Mouse (Mus musculus) thymus, adult 2 months (tissue): ENCODE measurements around the gene Cacng2. TPM values are rescaled to one million over a fixed set of nuclear protein-coding genes. Genes with fewer than 3 reads are reported as not detected.

Experiments used
- DNase-seq: peaks from one replicate; pipeline ENCODE4 v3.0.0; 2021
- H3K27ac ChIP-seq: fragments of 200-500 bp; 2 replicates; pipeline ENCODE4 v1.5.1; 2012; ENCODE audit warnings: low read length, control low read depth; ENCODE audit not compliant: control insufficient read depth, insufficient read depth
- H3K27me3 ChIP-seq: fragments of 200-500 bp; 2 replicates; pipeline ENCODE4 v1.6.1; 2012; ENCODE audit warnings: mild to moderate bottlenecking, low read length, moderate library complexity, mixed read lengths; ENCODE audit not compliant: control insufficient read depth, insufficient read depth
- H3K36me3 ChIP-seq: fragments of 200-500 bp; 2 replicates; pipeline ENCODE4 v1.6.1; 2012; ENCODE audit warnings: mild to moderate bottlenecking, low read length, moderate library complexity; ENCODE audit not compliant: control insufficient read depth, insufficient read depth
- H3K4me1 ChIP-seq: fragments of 200-500 bp; replicated peaks from 2 replicates; pipeline ENCODE4 v1.6.1; 2012; ENCODE audit warnings: low read length; ENCODE audit not compliant: control insufficient read depth, insufficient read depth
- H3K4me3 ChIP-seq: fragments of 200-500 bp; 2 replicates; pipeline ENCODE4 v1.5.1; 2012; ENCODE audit warnings: mild to moderate bottlenecking, low read length, control low read depth, moderate library complexity; ENCODE audit not compliant: control insufficient read depth, insufficient read depth
- CTCF ChIP-seq: fragments of 200-500 bp; IDR thresholded peaks from 2 replicates; pipeline ENCODE4 v1.5.1; 2012; ENCODE audit warnings: mild to moderate bottlenecking, control low read depth, low read length, moderate library complexity, borderline replicate concordance; ENCODE audit not compliant: control insufficient read depth, poor library complexity, insufficient read depth; ENCODE audit errors: extremely low read depth
- POLR2A ChIP-seq: fragments of 200-500 bp; IDR thresholded peaks from 2 replicates; pipeline ENCODE4 v1.6.1; 2012; ENCODE audit warnings: mild to moderate bottlenecking, low read length, control low read depth, moderate library complexity; ENCODE audit not compliant: control insufficient read depth, poor library complexity, insufficient read depth; ENCODE audit errors: extremely low read depth
- WGBS: fragments of 180-500 bp; shearing (Covaris S2); methylation state at CpG from one replicate; pipeline ENCODE4 v1.1.7; 2018; 5-methylcytosine and 5-hydroxymethylcytosine counted together
- polyA plus RNA-seq: library from polyadenylated mRNA; depleted of rRNA; stranded (reverse); fragments of >200 nt; gene quantifications from 2 replicates; pipeline ENCODE4 v1.2.3, GENCODE M21; 2012; rRNA removed

Gene Cacng2
- polyA plus RNA-seq: not detected in 2 replicates

GRCm38 (mm10) chr15:78119704-78120103 is at the start of gene Cacng2:
Cacng2 (minus strand) TSS chr15:78120028.
- Histone ChIP-seq H3K27ac (no peak within 1 kb of the TSS), H3K4me3 (no peak within 1 kb of the TSS), H3K36me3 (no peaks in the 10 kb centered on the region), H3K27me3 (no peaks in the 10 kb centered on the region), H3K4me1 (no peaks in the 10 kb centered on the region)
- DNase-seq: peak; percentile 87
- TF ChIP-seq POLR2A (no peak), CTCF (no peak)
- WGBS: 1% methylated on average over 40 of the region's 42 CpGs

- WGBS: 77% methylated on average over 11 of the region's 11 CpGs
These were observed 49.7 kb upstream of the Cacng2 start for GRCm38 (mm10) chr15:78169566-78169965.

GRCm38 (mm10) chr15:78165292-78165691 is 45.5 kb upstream of the Cacng2 start:
- no peak for DNase-seq
- Histone ChIP-seq H3K27ac (no peak overlapping the region), H3K4me1 (peaks cover 21% of the 10 kb centered on the region), H3K27me3 (no peaks in the 10 kb centered on the region), H3K36me3 (no peaks in the 10 kb centered on the region), H3K4me3 (no peak overlapping the region)
- 32% methylated on average over 4 of the region's 4 CpGs for WGBS
- TF ChIP-seq CTCF (no peak), POLR2A (no peak)

More at GRCm38 (mm10) chr15:78169566-78169965, 49.7 kb upstream of the Cacng2 start:
- Histone ChIP-seq H3K36me3 (no peaks in the 10 kb centered on the region), H3K27ac (no peak overlapping the region), H3K27me3 (no peaks in the 10 kb centered on the region), H3K4me1 (peaks cover 32% of the 10 kb centered on the region), H3K4me3 (no peak overlapping the region)
- TF ChIP-seq CTCF: no peak
- no peak for TF ChIP-seq POLR2A
- no peak for DNase-seq

GRCm38 (mm10) chr15:78164466-78164865 is 44.6 kb upstream of the Cacng2 start:
- WGBS: 88% methylated on average over 11 of the region's 11 CpGs
- no peak for DNase-seq

GRCm38 (mm10) chr15:78161946-78162345 is 42.1 kb upstream of the Cacng2 start:
- peaks cover 19% of the 10 kb centered on the region for H3K4me1 ChIP-seq
- DNase-seq: no peak
- 27% methylated on average over 9 of the region's 9 CpGs for WGBS
- H3K27me3 ChIP-seq: no peaks in the 10 kb centered on the region
- no peaks in the 10 kb centered on the region for H3K36me3 ChIP-seq
- H3K4me3 ChIP-seq: no peak overlapping the region
- no peak for TF ChIP-seq POLR2A
- no peak for TF ChIP-seq CTCF
- H3K27ac ChIP-seq: no peak overlapping the region

More at GRCm38 (mm10) chr15:78164466-78164865, 44.6 kb upstream of the Cacng2 start:
- H3K4me1 ChIP-seq: peaks cover 19% of the 10 kb centered on the region
- no peaks in the 10 kb centered on the region for H3K27me3 ChIP-seq
- H3K4me3 ChIP-seq: no peak overlapping the region
- H3K27ac ChIP-seq: no peak overlapping the region
- no peak for TF ChIP-seq POLR2A
- no peak for TF ChIP-seq CTCF
- no peaks in the 10 kb centered on the region for H3K36me3 ChIP-seq

GRCm38 (mm10) chr15:78158335-78158734 is 38.5 kb upstream of the Cacng2 start:
- DNase-seq: no peak
- H3K4me3 ChIP-seq: no peak overlapping the region
- H3K27me3 ChIP-seq: no peaks in the 10 kb centered on the region
- peaks cover 16% of the 10 kb centered on the region for H3K4me1 ChIP-seq
- 93% methylated on average over 5 of the region's 5 CpGs for WGBS
- H3K27ac ChIP-seq: no peak overlapping the region
- H3K36me3 ChIP-seq: no peaks in the 10 kb centered on the region
- TF ChIP-seq CTCF: no peak
- no peak for TF ChIP-seq POLR2A

GRCm38 (mm10) chr15:78157824-78158223 is 38.0 kb upstream of the Cacng2 start:
- Histone ChIP-seq H3K4me1 (peaks cover 11% of the 10 kb centered on the region), H3K27me3 (no peaks in the 10 kb centered on the region)
- 42% methylated on average over 4 of the region's 4 CpGs for WGBS

More at GRCm38 (mm10) chr15:78157824-78158223, 38.0 kb upstream of the Cacng2 start:
- no peak for DNase-seq
- no peaks in the 10 kb centered on the region for H3K36me3 ChIP-seq
- no peak overlapping the region for H3K4me3 ChIP-seq
- no peak overlapping the region for H3K27ac ChIP-seq
- no peak for TF ChIP-seq POLR2A
- no peak for TF ChIP-seq CTCF
